ENCODE assay signal across 17 mouse cellular contexts in the genomic region with DNA sequence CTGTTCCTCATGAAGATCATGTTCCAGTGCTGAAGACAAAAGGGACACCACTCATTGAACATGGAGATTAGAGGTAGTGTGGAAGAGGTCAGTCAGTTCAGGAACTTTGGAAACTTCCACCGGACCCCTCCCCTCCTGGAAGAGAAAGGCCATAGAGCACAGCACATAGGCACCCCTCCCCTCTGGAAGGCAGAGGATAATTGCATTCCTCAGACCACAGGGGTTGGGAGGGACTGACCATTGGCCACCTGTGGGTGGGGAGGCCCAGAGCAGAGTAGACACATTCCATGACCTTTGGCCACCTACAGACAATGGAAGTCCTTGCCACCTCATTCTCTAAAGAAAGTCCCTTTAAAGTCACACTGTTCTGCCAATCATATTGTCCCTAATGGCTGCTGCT.
DNase-seq lines count a peak whose midpoint lies in the region; ATAC-seq and TF ChIP-seq lines count a peak whose summit lies in the region.
"Had no signal": no experiment of that assay in that cellular context is flagged by ENCODE, and none has a peak within 500 bp of the region (broad histone marks: within the 10 kb centered on the region; RNA-seq: fewer than 3 reads in every experiment).

No protein-coding gene starts in this region.

- H3K4me1 ChIP-seq in hindbrain, embryonic 11.5 days (replicated peaks; ENCODE audit: control insufficient read depth, insufficient read depth, low read length) = no peaks in the 10 kb centered on the region
- no peaks in the 10 kb centered on the region for H3K4me1 ChIP-seq in hindbrain, embryonic 14.5 days (replicated peaks; ENCODE audit: control insufficient read depth, insufficient read depth, low read length)
- H3K4me1 ChIP-seq in kidney, adult 2 months (ENCODE audit: control insufficient read depth, insufficient read depth, low read length) = no peaks in the 10 kb centered on the region
- H3K4me1 ChIP-seq: heart, embryonic 12.5 days; hindbrain, embryonic 12.5 days; liver, embryonic 13.5 days; midbrain, embryonic 15.5 days had no signal

- 21% methylated on average over 1 of the region's 1 CpGs for WGBS in hindbrain, embryonic 11.5 days
- WGBS in hindbrain, embryonic 14.5 days = 13% methylated on average over 1 of the region's 1 CpGs
- WGBS in kidney, adult 2 months = 27% methylated on average over 1 of the region's 1 CpGs

- no peak for ATAC-seq in hindbrain, embryonic 11.5 days (ENCODE audit: low FRiP score)
- ATAC-seq in hindbrain, embryonic 14.5 days (ENCODE audit: low FRiP score) = no peak
- ATAC-seq: midbrain, embryonic 15.5 days had no signal

- no peaks in the 10 kb centered on the region for H3K27me3 ChIP-seq in hindbrain, embryonic 11.5 days (ENCODE audit: control insufficient read depth, insufficient read depth, low read length)
- no peaks in the 10 kb centered on the region for H3K27me3 ChIP-seq in hindbrain, embryonic 14.5 days (ENCODE audit: control insufficient read depth, insufficient read depth, low read length)
- no peaks in the 10 kb centered on the region for H3K27me3 ChIP-seq in kidney, adult 2 months (replicated peaks; ENCODE audit: control insufficient read depth, insufficient read depth, low read length)
- H3K27me3 ChIP-seq: heart, embryonic 12.5 days; hindbrain, embryonic 12.5 days; liver, embryonic 13.5 days; midbrain, embryonic 15.5 days had no signal

- H3K9ac ChIP-seq in hindbrain, embryonic 11.5 days (ENCODE audit: low read depth, low read length) = no peak overlapping the region
- H3K9ac ChIP-seq in hindbrain, embryonic 14.5 days = no peak overlapping the region
- H3K9ac ChIP-seq: heart, embryonic 12.5 days; hindbrain, embryonic 12.5 days; liver, embryonic 13.5 days; midbrain, embryonic 15.5 days had no signal

- H3K9me3 ChIP-seq in hindbrain, embryonic 11.5 days (ENCODE audit: control insufficient read depth, low read length) = no peaks in the 10 kb centered on the region
- H3K9me3 ChIP-seq in hindbrain, embryonic 14.5 days (ENCODE audit: control insufficient read depth, low read length) = no peaks in the 10 kb centered on the region
- H3K9me3 ChIP-seq: heart, embryonic 12.5 days; hindbrain, embryonic 12.5 days; midbrain, embryonic 15.5 days had no signal

- intact Hi-C loops in heart, postnatal 14 days (cut with DNase I) = no loop called here

- peak; percentile 1 for DNase-seq in hindbrain, embryonic 11.5 days (ENCODE audit: low spot score)
- no peak for DNase-seq in hindbrain, embryonic 14.5 days (ENCODE audit: low spot score)
- DNase-seq in ZHBTc4 (ENCODE audit: low read depth, low spot score) = peak; percentile 2
- peak; percentile 79 for DNase-seq in kidney, adult 2 months
- DNase-seq in kidney, postnatal 36 days = peak; percentile 50 to 64
- no peak for DNase-seq in layer of hippocampus, adult 9-11 months
- no peak for DNase-seq in heart, postnatal 14 days
- no peak for DNase-seq in right cerebral cortex, postnatal 14 days
- DNase-seq: cerebellum, adult 11-12 months; gastrocnemius, postnatal 36 days; liver, embryonic 13.5 days; right cerebral cortex, postnatal 4 days; thymus, postnatal 14 days had no signal

- no peak overlapping the region for H3K4me3 ChIP-seq in hindbrain, embryonic 11.5 days (ENCODE audit: low read depth, low read length)
- H3K4me3 ChIP-seq in hindbrain, embryonic 14.5 days (replicated peaks; ENCODE audit: low read length) = no peak overlapping the region
- H3K4me3 ChIP-seq in kidney, adult 2 months (ENCODE audit: insufficient read depth, low read depth, low read length) = no peak overlapping the region
- H3K4me3 ChIP-seq: heart, embryonic 12.5 days; hindbrain, embryonic 12.5 days; left cerebral cortex, adult 2 months; liver, embryonic 13.5 days; midbrain, embryonic 15.5 days had no signal

- TF ChIP-seq CTCF in kidney, adult 2 months (conservative IDR thresholded peaks at IDR 0.05; ENCODE audit: insufficient read depth, insufficient read length, low read depth, low read length) = no peak

- H3K4me2 ChIP-seq in hindbrain, embryonic 11.5 days (replicated peaks; ENCODE audit: low read depth, low read length) = no peak overlapping the region
- H3K4me2 ChIP-seq in hindbrain, embryonic 14.5 days (replicated peaks) = no peak overlapping the region
- H3K4me2 ChIP-seq: heart, embryonic 12.5 days; hindbrain, embryonic 12.5 days; liver, embryonic 13.5 days; midbrain, embryonic 15.5 days had no signal

- TF ChIP-seq POLR2A in kidney, adult 2 months (IDR thresholded peaks at IDR 0.05; ENCODE audit: low read depth, low read length) = no peak

- H3K27ac ChIP-seq in hindbrain, embryonic 11.5 days (ENCODE audit: low read depth, low read length) = no peak overlapping the region
- no peak overlapping the region for H3K27ac ChIP-seq in hindbrain, embryonic 14.5 days
- H3K27ac ChIP-seq in kidney, adult 2 months (ENCODE audit: insufficient read depth, low read depth, low read length) = no peak overlapping the region
- H3K27ac ChIP-seq: hindbrain, embryonic 12.5 days; left cerebral cortex, adult 2 months; liver, embryonic 13.5 days; midbrain, embryonic 15.5 days had no signal

- H3K36me3 ChIP-seq in hindbrain, embryonic 11.5 days (ENCODE audit: control insufficient read depth, insufficient read depth, low read length) = no peaks in the 10 kb centered on the region
- no peaks in the 10 kb centered on the region for H3K36me3 ChIP-seq in hindbrain, embryonic 14.5 days (replicated peaks; ENCODE audit: control insufficient read depth, insufficient read depth)
- H3K36me3 ChIP-seq in kidney, adult 2 months (ENCODE audit: control insufficient read depth, insufficient read depth, low read length) = no peaks in the 10 kb centered on the region
- H3K36me3 ChIP-seq: heart, embryonic 12.5 days; hindbrain, embryonic 12.5 days; liver, embryonic 13.5 days; midbrain, embryonic 15.5 days had no signal

Comparison
In these comparisons a context has a peak if more than half of its experiments do, and no peak if none do; other contexts are left out.
1. DNase-seq: peak in hindbrain, embryonic 11.5 days (single experiment), ZHBTc4 (single experiment), kidney, adult 2 months (single experiment) and kidney, postnatal 36 days (2 of 2); none in hindbrain, embryonic 14.5 days (single experiment), layer of hippocampus, adult 9-11 months (single experiment), heart, postnatal 14 days (0 of 2) and right cerebral cortex, postnatal 14 days (single experiment).